Mouse (Mus musculus) adipocyte (in vitro differentiated cells): ENCODE results near the gene Raver1.
A peak's percentile ranks its signal among the peaks of the same experiment; 100 is the strongest.
"Not testable (repeated sequence)": the region's sequence is repeated elsewhere in the genome, so short reads cannot be mapped to it uniquely, and the experiment has no call there.

Experiments used
- DNase-seq: peaks from one replicate; pipeline ENCODE4 v3.0.0-alpha.2; 2016; ENCODE audit warnings: low spot score

Gene Raver1

DNA sequence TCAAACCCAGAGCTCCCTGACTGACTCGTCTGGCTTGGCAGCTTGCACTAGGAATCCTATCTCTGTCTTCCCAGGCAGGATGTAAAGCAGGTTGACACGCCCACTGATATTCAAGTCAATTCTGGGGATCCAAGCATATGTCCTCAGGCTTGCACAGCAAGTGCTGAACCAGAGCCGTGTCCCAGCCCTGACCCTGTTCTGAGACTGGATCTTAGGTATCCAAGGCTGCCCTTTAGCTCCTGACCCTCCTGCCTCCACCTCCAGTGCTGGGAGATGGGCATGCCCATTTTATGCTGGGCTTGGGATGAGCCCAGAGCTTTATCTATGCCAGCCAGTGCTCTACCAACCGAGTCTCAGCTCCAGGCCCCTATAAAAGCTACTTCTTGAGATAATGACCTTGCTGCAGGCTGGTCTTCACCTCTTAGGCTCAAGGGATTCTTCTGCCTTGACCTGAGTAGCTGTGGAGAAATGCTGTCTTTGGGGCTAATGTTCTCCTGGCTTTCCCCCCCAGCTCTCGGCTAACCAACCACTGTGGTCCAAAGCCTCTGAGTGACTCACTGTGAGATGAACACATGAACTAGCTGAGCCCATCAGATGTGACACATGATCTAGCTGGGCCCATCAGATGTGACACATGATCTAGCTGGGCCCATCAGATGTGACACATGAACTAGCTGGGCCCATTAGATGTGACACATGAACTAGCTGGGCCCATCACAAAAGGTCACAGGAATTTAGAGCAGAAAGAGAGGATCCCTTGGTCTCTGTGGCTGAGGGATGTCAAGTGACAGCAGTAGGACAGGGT lies 14.2 kb upstream of the Raver1 start:
- DNase-seq, result no peak

- DNase-seq, result no peak
These were observed 13.0 kb upstream of the Raver1 start for GRCm38 (mm10) chr9:21104814-21105213.

- DNase-seq, result no peak
These were observed 10.3 kb upstream of the Raver1 start for GRCm38 (mm10) chr9:21102076-21102475.

- no peak for DNase-seq
These were observed 8.8 kb upstream of the Raver1 start for GRCm38 (mm10) chr9:21100447-21101161.

GRCm38 (mm10) chr9:21097793-21098192 lies 6.0 kb upstream of the Raver1 start:
- no peak for DNase-seq

- no peak for DNase-seq
These were observed 4.2 kb upstream of the Raver1 start for GRCm38 (mm10) chr9:21095958-21096357.

GRCm38 (mm10) chr9:21093423-21093822 lies 1.6 kb upstream of the Raver1 start:
- no peak for DNase-seq

DNA sequence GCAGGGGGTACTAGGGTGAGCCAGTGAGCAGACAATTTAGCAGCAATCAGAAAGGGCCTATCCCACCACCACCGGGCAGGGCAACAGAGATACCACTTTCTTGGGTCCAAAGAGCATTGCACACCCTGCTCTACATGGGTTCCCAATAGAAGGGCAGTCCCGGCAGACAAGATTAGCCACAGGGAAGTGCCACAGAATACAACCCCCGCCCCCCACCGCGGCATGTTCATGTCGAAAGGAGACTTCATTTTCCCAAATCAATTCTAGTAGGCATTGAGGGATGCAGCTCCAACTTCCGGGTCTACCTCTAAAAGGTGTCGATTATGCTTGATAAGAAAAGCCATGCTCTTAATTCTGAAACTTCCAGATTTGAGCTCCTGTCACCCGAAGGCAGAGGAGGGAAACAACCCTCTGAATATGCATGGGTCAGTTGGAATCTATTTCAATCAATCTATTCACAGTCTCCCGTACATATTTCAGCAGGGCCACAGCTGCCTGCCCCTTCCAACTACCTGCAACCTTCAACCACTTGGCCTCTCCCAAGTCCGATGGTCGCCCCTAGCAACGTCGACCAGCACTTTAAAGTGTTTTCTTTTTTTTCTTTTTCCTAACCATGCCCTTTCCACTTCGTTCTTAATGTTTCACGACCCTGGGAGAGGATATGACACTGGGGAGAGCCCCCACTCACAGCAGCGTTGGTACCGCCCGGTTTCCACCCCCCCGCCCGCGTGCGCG lies 669 bp downstream of the Raver1 start:
- DNase-seq, result no peak

GRCm38 (mm10) chr9:21090537-21090936 lies 1.3 kb downstream of the Raver1 start:
- DNase-seq, result no peak

DNA sequence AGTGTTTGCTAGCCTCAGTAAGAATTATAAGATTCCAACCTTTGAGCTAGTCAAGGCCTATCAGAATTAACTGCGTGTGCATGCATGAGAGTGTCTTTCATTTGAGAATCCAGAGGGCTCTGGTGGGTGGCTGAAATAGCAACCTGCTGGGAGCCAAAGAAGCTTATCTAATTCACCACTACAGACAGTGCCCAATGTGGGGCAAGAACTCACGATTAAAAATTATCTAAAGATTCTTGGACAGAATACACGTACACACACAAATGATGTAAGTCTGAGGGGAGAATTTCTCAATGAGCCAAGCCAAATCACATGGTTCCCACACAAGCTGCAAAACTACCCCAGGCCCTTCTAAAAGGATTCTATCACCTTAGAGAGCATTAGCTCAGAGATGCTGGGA lies 8.5 kb downstream of the Raver1 start:
- no peak for DNase-seq

DNA sequence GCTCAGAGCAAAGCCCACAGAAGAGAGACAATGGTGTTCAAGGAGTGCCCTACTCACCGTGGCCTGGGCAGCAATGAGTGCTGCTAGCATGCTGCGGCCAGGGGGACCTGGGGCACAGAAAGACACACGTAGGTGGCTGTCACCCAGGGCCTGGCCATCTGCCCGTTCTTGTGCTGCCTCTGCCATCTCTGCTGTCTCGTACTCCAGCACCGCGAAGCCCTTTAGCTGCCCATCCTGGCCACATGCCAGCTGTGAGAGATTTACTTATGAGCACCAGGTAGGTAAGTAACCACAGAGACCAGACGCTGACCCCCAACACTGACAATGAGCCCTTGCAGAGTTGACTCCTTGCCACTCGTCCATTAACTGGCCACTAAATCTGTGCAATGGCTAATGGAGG lies 10.7 kb downstream of the Raver1 start:
- DNase-seq, result no peak

DNA sequence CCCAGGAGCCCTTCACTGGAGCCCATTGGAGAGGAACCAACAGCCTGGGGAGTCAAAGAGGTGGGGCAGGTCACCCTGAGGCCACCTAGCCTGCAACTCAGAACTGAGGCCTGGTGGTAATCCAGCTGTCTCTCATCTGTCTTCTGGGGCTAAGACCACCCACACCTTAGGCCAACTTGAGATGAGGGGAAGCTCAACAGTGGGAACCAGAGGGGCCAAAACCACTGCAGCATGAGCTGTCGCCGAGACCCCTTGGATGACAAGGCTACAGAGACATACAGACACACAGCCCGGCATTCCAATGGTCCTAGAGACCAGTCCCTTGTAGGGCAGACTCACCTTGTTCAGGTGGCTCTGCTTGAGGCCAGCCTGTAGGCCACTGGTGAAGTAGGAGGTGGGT lies 16.2 kb downstream of the Raver1 start:
- DNase-seq, result no peak

DNA sequence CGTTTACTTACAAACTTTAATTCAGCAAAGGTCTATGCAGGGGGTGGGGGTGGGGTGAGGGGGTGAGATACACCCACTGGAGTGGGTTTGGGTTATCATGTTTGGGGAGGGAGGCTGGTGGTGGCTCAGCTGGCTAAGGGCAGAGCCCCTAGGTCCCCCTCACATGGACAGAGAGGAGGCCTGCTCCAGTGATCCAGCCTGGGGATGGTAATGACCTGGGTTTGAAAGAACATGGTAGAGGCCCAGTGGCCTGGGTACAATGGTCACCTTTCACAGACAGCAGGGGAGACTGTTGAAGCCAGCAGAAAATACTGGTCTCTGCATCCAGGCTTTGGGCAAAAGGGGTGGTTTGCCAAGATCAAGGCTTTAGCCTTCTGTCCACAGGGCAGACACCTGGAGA lies 17.6 kb downstream of the Raver1 start:
- DNase-seq, result no peak

DNA sequence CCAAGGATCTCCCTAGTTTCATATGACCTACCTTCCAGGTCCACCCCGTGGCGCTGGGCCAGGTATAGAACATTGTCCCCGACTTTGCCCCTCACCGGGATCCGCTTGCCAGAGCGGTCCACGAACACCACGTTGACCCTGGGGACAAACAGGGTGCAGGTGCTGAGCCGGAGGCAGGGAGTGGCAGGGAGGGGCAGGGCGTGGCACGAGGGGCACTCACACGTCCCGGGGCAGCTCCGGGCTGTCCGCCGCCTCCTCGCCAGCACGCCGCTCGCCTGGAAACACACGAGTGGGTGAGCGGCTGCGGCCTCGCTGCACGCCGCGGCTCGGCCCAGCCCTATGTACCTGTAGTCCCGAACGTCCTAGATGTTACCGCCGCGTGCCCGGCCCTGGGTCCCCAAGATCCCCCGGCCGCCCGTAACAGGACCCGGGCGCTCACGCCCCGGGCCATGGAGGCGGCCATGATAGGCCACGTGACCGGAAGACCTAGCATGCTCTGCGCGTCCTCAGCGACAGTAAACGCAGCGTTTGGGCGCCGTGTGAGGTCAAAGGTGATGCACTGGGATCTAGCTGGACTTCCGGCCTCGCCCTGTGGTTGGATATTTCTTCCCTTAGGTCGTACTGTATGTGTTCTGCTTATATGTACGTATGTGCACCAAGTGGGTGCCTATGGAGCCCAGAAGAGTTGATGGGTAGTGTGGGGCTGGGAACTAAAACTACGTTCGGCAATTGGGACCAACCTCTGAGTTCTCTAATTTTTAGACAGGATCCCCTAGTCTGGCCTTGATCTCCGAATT lies 18.6 kb downstream of the Raver1 start, which contains the start of the genes Gm49373 and Fdx1l:
Gene Gm49373, minus strand, starts transcription at position 53 of the 797 bp plus-strand sequence.
Gene Fdx1l, minus strand, starts transcription at position 571 of the 797 bp plus-strand sequence.
- peak; percentile 92 for DNase-seq

GRCm38 (mm10) chr9:21072641-21073040 lies 19.2 kb downstream of the Raver1 start:
- DNase-seq, result peak; percentile 13

DNA sequence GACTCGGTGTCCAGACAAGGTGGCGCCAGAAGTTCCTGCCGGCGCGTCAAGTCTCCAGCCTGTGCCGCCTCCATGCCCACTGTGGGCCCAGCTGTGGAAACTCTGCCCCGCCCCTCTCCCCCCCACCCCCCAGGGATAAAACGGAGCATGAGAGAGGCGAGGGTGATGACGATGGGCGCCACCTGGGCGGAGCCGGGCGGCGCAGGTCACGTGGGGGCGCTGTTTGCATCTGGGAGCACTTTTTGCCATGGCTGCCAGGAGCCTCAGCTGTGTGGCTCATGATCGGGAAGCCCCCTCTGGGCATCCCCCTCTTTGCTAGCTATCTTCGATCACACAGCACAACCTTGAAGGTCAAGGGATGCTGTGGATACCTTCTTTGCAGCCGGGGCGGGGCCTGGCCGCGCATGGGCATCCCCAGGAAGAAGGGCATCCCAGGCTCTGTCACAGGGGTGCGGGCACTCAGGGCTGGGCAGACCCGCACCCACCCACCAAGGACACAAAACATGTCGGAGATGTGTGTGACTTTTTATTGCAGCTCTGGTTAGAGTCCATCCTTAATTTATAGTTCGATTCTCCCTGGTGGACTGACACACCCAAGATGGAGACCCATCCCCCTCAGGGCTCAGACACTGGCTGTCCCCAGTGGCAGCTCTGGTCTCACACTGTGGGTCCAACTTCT lies 24.7 kb downstream of the Raver1 start, which contains the start of gene Zglp1:
Gene Zglp1, minus strand, starts transcription at position 88 of the 679 bp plus-strand sequence.
- DNase-seq, result no peak

GRCm38 (mm10) chr9:21062928-21063327 lies 28.9 kb downstream of the Raver1 start:
- DNase-seq, result no peak

GRCm38 (mm10) chr9:21051578-21051977 lies 40.2 kb downstream of the Raver1 start:
- DNase-seq, result no peak

GRCm38 (mm10) chr9:21045235-21045634 lies 46.6 kb downstream of the Raver1 start:
- no peak for DNase-seq

DNA sequence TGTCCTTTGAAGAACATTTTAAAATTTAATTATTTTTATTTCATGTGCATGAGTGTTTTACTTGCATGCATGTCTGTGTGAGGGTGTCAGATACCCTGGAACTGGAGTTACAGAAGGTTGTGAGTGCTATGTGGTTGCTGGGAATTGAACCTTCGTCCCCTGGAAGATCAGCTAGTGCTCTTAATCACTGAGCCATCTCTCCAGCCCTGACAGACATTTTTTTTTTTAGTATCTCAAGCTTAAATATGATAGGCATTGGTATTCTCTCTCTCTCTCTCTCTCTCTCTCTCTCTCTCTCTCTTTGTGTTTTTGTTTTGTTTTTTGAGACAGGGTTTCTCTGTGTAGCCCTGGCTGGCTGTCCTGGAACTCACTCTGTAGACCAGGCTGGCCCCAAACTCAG lies 47.0 kb downstream of the Raver1 start:
- DNase-seq, result not testable (repeated sequence)

DNA sequence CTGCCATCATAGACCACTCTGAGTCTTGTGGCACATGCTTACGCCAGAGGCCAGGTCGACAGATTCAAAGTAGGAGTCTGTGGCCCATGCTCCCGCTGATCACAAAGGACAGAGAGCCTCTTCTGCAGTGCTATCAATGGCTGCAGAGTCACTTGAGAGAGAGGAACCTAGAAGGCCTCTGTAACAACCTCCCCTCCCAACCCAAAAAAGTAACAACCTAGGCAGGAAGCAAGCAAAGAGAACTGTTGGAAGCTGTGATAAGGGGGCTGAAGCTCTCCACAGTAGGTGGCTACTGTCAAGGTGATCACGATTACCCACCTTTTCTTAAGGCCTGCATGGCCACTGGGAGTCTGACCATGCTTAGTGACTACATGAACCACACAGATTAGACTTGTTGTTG lies 48.2 kb downstream of the Raver1 start:
- DNase-seq, result no peak
